Mouse (Mus musculus) embryonic facial prominence, embryonic 15.5 days (tissue): Measurements from ENCODE around the gene Tmem184b. TPM values are rescaled to one million over a fixed set of nuclear protein-coding genes. Genes with fewer than 3 reads are reported as not detected.
A peak's percentile ranks its signal among the peaks of the same experiment; 100 is the strongest.

Experiments used
- ATAC-seq: fragments of 200-750 bp; cut with Nextera tagmentation; 2 replicates; pipeline ENCODE4 v1.8.0; 2017; ENCODE audit warnings: low read depth, moderate TSS enrichment; ENCODE audit not compliant: insufficient number of reproducible peaks, low FRiP score, low TSS enrichment
- H3K27ac ChIP-seq: fragments of 300-500 bp; sonication (generic); replicated peaks from 2 replicates; pipeline ENCODE4 v1.5.1; 2015; ENCODE audit warnings: mild to moderate bottlenecking, inconsistent platforms
- H3K27me3 ChIP-seq: fragments of 300-500 bp; sonication (generic); 2 replicates; pipeline ENCODE4 v1.6.1; 2015; ENCODE audit warnings: inconsistent platforms
- H3K36me3 ChIP-seq: fragments of 300-500 bp; sonication (generic); 2 replicates; pipeline ENCODE4 v1.6.1; 2015; ENCODE audit warnings: mild to moderate bottlenecking, inconsistent platforms
- H3K4me1 ChIP-seq: fragments of 300-500 bp; sonication (generic); 2 replicates; pipeline ENCODE4 v1.6.1; 2015; ENCODE audit warnings: inconsistent platforms
- H3K4me2 ChIP-seq: fragments of 300-500 bp; sonication (generic); replicated peaks from 2 replicates; pipeline ENCODE4 v1.6.1; 2015; ENCODE audit warnings: mild to moderate bottlenecking, inconsistent platforms
- H3K4me3 ChIP-seq: fragments of 300-500 bp; sonication (generic); replicated peaks from 2 replicates; pipeline ENCODE4 v1.5.1; 2015; ENCODE audit warnings: mild to moderate bottlenecking, inconsistent platforms
- H3K9ac ChIP-seq: fragments of 300-500 bp; sonication (generic); 2 replicates; pipeline ENCODE4 v1.6.1; 2015; ENCODE audit warnings: inconsistent platforms
- H3K9me3 ChIP-seq: fragments of 300-500 bp; sonication (generic); replicated peaks from 2 replicates; pipeline ENCODE4 v1.6.1; 2016; ENCODE audit warnings: inconsistent platforms
- WGBS: fragments of 180-500 bp; shearing (Covaris S2); methylation state at CpG from one replicate; pipeline ENCODE4 v1.1.7; 2015; 5-methylcytosine and 5-hydroxymethylcytosine counted together
- polyA plus RNA-seq: library from polyadenylated mRNA; unstranded; fragments of >200 nt; fragmentation: Nextera tagmentation; extraction: Ambion mirVana; gene quantifications from 2 replicates; pipeline ENCODE4 v1.2.1, GENCODE M21; 2015

Gene Tmem184b
- polyA plus RNA-seq, 1 experiment from 2014 or later: 92.8 TPM

DNA sequence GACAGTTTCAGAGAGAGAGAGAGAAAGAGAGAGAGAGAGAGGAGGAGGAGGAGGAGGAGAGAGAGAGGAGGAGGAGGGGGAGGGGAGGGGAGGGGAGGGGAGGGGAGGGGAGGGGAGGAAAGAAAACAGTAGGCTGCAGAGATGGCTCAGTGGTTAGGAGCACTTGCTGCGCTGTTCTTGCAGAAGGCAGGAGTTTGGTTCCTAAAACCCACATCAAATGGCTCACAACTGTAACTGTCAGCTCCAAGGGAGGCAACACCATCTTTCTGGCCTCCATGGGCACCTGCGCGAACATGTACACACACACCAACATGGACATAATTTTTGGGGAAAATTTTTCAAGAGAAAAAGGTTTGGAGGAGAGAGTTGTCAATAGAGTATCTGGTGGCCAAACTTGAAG, 9.8 kb upstream of the Tmem184b start:
- H3K27me3 ChIP-seq: no peaks in the 10 kb centered on the region
- no peak overlapping the region for H3K9ac ChIP-seq
- H3K4me2 ChIP-seq: no peak overlapping the region
- 90% methylated on average over 3 of the region's 3 CpGs for WGBS
- peaks cover 18% of the 10 kb centered on the region for H3K36me3 ChIP-seq
- peaks cover 7% of the 10 kb centered on the region; the same call in 1 of the 2 replicates for H3K4me1 ChIP-seq
- no peak for ATAC-seq
- no peaks in the 10 kb centered on the region for H3K9me3 ChIP-seq
- H3K4me3 ChIP-seq: no peak overlapping the region
- no peak overlapping the region for H3K27ac ChIP-seq

DNA sequence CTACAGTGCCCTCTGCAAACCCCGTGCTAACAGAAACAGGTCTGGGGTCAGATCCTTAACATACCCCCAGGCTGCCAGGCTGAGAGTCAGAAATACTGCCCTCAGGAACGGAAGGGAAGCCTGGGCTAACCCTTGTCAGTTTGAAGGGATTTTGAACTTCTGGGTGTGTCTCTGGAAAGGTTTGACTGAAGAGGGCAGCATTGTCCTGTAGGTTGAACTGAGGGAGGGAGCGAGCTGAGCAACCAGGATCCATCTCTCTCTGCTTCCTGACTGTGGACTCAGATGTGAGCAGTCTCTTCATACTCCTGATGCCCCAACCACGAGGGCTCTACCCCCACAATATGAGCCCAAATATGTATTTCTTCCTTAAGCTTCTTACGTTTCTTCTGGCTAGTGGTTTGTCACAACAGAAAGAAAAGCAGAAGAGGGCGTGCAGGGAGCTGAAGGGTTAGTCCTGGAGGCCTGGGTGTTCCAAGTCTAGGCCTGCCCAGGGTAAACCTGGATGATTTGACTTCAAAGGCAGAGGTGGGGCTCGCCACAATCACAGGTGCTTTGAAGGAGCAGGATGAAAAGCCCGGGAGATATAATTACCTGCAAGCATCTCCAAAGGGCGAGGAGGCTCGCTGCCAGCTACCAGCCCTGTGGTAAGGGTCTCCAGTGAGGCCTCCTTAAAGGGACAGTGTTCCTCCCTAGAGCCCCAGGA, 8.1 kb upstream of the Tmem184b start:
- no peak overlapping the region for H3K4me2 ChIP-seq
- H3K36me3 ChIP-seq: peaks cover 5% of the 10 kb centered on the region; the same call in 1 of the 2 replicates
- no peaks in the 10 kb centered on the region for H3K9me3 ChIP-seq
- 44% methylated on average over 10 of the region's 10 CpGs for WGBS
- H3K4me1 ChIP-seq: peaks cover 8% of the 10 kb centered on the region
- H3K9ac ChIP-seq: no peak overlapping the region
- ATAC-seq: no peak
- H3K27me3 ChIP-seq: no peaks in the 10 kb centered on the region
- no peak overlapping the region for H3K4me3 ChIP-seq
- H3K27ac ChIP-seq: 0 out of 2 replicates have a peak overlapping the region, but pooled peaks have one; percentile 39

DNA sequence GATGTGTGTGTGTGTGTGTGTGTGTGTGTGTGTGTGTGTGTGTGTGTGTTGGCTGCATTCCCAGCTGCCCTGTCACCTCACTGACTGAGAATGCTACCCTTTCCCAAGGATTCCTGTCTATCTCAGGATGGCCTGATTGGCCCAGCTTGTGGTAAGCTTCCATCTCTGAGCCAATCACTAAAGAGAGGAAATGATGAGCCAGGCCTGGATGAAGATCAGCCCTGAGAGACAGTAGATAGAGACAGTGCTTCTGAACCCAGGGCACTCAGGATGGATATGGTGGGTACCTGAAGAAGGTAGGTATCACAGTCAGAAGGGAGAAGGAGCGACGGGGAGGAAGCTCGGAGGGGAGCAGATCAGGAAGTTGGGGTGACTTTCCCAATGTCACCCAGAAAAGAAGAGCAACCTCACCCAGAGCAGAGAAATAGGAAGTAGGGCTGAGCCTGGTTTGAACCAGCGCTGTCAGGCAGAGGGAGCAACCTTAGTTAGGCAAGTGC, 5.8 kb upstream of the Tmem184b start:
- no peak overlapping the region for H3K4me3 ChIP-seq
- WGBS: 89% methylated on average over 4 of the region's 4 CpGs
- H3K36me3 ChIP-seq: no peaks in the 10 kb centered on the region
- peaks cover 19% of the 10 kb centered on the region for H3K4me1 ChIP-seq
- no peak overlapping the region for H3K9ac ChIP-seq
- no peaks in the 10 kb centered on the region for H3K9me3 ChIP-seq
- H3K27me3 ChIP-seq: no peaks in the 10 kb centered on the region
- no peak overlapping the region for H3K27ac ChIP-seq
- ATAC-seq: no peak
- H3K4me2 ChIP-seq: no peak overlapping the region

DNA sequence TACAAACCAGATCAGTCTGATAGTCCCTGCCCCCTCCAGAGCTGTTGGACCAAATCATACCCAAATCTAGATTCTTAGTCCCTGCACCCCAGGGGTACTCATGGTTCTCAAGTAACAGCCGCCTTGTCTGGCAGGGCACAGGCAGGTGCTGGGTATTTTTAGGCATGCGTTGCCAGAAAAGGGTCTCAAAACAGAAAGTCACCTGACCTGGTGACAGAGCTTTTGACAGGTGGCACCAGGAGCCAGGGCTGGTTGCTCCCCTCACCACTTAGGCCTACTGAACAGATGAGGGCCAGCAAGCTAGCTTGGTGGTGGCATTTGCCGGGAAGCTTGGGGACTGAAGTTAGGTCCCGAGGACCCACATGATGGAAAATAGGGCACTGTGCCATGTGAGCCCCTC, 3.2 kb upstream of the Tmem184b start:
- no peaks in the 10 kb centered on the region for H3K36me3 ChIP-seq
- no peaks in the 10 kb centered on the region for H3K9me3 ChIP-seq
- H3K27ac ChIP-seq: no peak overlapping the region
- H3K4me2 ChIP-seq: no peak overlapping the region
- H3K9ac ChIP-seq: no peak overlapping the region
- no peaks in the 10 kb centered on the region for H3K27me3 ChIP-seq
- H3K4me1 ChIP-seq: peaks cover 25% of the 10 kb centered on the region
- no peak for ATAC-seq
- H3K4me3 ChIP-seq: no peak overlapping the region
- WGBS: 69% methylated on average over 4 of the region's 4 CpGs

DNA sequence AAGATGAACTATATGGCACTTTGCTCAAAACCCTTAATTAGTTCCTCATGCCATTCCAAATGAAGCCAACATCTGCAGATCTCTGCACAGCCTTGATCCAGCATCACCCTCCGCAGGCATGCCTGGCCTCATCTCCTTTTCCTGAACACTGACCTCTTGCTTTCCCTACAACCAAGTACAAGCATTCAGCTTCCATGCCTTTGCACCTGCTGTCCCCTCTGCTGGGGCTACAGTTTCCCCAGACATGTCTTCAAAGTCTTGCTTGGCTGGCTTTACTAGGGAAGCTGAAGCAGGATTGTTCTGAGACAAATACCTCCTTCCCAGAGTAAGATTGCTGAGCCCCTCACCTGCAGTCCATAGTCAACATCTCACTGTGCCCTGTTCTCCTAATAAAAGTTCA, 908 bp upstream of the Tmem184b start:
- peak overlapping the region; percentile 81; the same call in 1 of the 2 replicates for H3K27ac ChIP-seq
- no peak for ATAC-seq
- peak overlapping the region; percentile 76 for H3K4me2 ChIP-seq
- WGBS: 14% methylated on average over 1 of the region's 1 CpGs
- peaks cover 48% of the 10 kb centered on the region for H3K4me1 ChIP-seq
- peak overlapping the region; percentile 62 for H3K4me3 ChIP-seq
- no peaks in the 10 kb centered on the region for H3K27me3 ChIP-seq
- no peak overlapping the region for H3K9ac ChIP-seq
- H3K9me3 ChIP-seq: no peaks in the 10 kb centered on the region
- no peaks in the 10 kb centered on the region for H3K36me3 ChIP-seq

DNA sequence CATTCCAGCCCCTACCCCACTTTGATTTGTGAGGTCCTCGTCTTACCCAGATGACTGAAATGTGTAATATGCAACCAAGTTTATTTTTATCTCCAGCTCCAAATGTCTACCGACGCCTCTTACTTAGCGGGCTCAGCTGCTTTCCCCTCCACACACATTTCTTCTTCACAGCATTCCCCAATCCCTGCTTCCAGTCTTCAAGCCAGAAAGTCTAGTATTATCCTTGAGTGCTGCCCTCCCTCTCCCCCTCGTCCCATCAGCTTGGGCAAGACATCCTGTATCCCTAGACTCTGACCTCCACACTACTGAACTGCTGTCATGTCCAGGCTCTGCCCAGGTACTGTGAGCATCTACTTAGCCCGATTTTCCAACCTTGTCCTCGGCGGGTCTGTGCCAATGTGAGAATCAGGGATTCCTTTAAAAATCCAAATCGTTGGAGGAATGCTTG, 418 bp upstream of the Tmem184b start:
- no peaks in the 10 kb centered on the region for H3K9me3 ChIP-seq
- H3K36me3 ChIP-seq: 0 out of 2 replicates have a peak, but pooled peaks cover 5% of the 10 kb centered on the region
- peak overlapping the region; percentile 81 for H3K27ac ChIP-seq
- peaks cover 52% of the 10 kb centered on the region for H3K4me1 ChIP-seq
- ATAC-seq: no peak
- peak overlapping the region; percentile 61; the same call in 1 of the 2 replicates for H3K9ac ChIP-seq
- peak overlapping the region; percentile 76 for H3K4me2 ChIP-seq
- no peaks in the 10 kb centered on the region for H3K27me3 ChIP-seq
- WGBS: 11% methylated on average over 9 of the region's 9 CpGs
- peak overlapping the region; percentile 62 for H3K4me3 ChIP-seq

DNA sequence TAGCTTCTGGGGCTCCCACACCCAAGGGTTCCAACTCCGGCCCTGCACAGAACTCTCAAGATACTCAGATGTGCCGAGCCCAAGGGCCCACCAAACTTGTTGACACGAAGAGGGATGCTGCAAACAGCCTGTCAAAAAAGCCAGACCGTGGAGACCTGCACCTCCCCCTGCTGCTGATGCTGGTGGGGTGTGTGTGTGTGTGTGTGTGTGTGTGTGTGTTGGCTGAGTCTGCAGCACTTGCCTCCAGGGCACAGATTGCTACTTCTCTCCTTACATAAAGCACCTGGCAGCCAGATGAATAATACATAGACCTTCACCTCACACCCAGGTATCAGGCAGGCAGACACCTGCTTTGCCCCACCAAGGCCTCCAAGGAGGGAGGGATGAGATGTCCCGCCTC, 1.2 kb downstream of the Tmem184b start:
- Histone ChIP-seq H3K4me1 (peaks cover 59% of the 10 kb centered on the region), H3K36me3 (peaks cover 12% of the 10 kb centered on the region; the same call in 1 of the 2 replicates), H3K4me3 (peak overlapping the region; percentile 62), H3K9ac (peak overlapping the region; percentile 61), H3K9me3 (no peaks in the 10 kb centered on the region), H3K27me3 (no peaks in the 10 kb centered on the region), H3K27ac (peak overlapping the region; percentile 81), H3K4me2 (peak overlapping the region; percentile 76)
- 11% methylated on average over 5 of the region's 5 CpGs for WGBS
- no peak for ATAC-seq

DNA sequence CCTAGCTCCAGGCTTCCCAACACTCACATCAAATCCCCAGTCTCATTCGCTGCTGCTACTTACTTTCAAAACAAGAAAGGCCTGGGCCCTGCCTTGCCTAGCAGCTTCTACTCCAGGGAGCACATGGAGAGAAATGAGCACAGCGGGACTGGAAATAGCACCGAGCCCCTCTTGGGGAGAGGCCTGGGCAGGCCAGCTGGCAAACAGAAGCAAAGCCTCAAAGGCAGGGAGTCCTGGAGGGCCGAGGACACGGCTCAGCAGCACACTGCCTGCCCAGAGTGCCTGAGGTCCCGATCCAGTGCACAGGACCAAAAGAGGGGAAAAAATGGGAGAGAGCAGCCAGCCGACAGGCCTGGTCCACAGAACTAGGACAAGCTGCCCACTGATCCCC, 2.4 kb downstream of the Tmem184b start:
- H3K4me2 ChIP-seq: peak overlapping the region; percentile 76
- H3K9ac ChIP-seq: no peak overlapping the region
- no peak for ATAC-seq
- H3K27ac ChIP-seq: 0 out of 2 replicates have a peak overlapping the region, but pooled peaks have one; percentile 55
- H3K27me3 ChIP-seq: no peaks in the 10 kb centered on the region
- WGBS: 28% methylated on average over 7 of the region's 7 CpGs
- peak overlapping the region; percentile 13; the same call in 1 of the 2 replicates for H3K4me3 ChIP-seq
- H3K4me1 ChIP-seq: peaks cover 55% of the 10 kb centered on the region
- peaks cover 12% of the 10 kb centered on the region; the same call in 1 of the 2 replicates for H3K36me3 ChIP-seq
- H3K9me3 ChIP-seq: no peaks in the 10 kb centered on the region

DNA sequence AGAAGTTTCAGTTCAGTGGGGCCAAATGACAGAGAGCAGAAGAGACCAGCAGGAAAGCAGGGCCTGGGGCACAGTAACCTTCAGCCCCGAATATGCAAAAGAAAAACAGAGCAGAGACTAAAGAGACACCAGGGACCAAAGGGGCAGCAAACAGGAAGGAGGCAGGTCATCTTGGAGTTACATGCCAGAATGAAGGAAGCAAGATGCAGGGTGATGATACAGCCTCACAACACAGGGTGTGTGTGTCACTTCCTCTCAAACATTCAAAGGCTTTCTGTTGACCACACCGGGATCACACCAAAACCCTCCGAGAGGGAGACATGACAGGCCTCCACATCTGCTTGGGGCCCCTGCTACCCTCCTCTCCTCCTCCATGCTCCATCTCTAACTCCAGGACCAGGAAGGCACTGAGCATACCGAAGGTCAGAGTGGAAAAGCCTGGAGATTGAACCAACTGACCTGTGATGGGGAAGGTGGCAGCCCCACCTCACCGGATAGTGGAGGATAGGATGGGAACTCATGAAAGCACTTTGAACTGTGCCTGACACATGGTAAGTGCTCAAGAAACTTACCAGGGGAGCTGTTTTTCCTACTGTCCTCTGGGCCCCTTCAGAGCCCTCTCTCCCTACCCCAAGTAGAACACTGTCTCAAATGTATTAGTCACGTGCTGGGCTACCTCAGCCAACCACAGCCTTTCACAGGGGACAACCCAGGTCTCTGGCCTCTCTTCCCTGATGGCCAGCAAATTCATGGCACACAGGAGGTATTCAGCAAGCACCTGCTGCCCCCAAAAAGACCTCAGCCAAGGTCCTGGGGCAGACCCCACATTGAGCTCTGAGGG, 3.0 kb downstream of the Tmem184b start:
- H3K9me3 ChIP-seq: no peaks in the 10 kb centered on the region
- H3K9ac ChIP-seq: no peak overlapping the region
- H3K27ac ChIP-seq: 0 out of 2 replicates have a peak overlapping the region, but pooled peaks have one; percentile 55
- H3K36me3 ChIP-seq: peaks cover 12% of the 10 kb centered on the region; the same call in 1 of the 2 replicates
- H3K4me2 ChIP-seq: peak overlapping the region; percentile 76
- WGBS: 40% methylated on average over 6 of the region's 6 CpGs
- no peak for ATAC-seq
- H3K27me3 ChIP-seq: no peaks in the 10 kb centered on the region
- peak overlapping the region; percentile 13; the same call in 1 of the 2 replicates for H3K4me3 ChIP-seq
- H3K4me1 ChIP-seq: peaks cover 61% of the 10 kb centered on the region

DNA sequence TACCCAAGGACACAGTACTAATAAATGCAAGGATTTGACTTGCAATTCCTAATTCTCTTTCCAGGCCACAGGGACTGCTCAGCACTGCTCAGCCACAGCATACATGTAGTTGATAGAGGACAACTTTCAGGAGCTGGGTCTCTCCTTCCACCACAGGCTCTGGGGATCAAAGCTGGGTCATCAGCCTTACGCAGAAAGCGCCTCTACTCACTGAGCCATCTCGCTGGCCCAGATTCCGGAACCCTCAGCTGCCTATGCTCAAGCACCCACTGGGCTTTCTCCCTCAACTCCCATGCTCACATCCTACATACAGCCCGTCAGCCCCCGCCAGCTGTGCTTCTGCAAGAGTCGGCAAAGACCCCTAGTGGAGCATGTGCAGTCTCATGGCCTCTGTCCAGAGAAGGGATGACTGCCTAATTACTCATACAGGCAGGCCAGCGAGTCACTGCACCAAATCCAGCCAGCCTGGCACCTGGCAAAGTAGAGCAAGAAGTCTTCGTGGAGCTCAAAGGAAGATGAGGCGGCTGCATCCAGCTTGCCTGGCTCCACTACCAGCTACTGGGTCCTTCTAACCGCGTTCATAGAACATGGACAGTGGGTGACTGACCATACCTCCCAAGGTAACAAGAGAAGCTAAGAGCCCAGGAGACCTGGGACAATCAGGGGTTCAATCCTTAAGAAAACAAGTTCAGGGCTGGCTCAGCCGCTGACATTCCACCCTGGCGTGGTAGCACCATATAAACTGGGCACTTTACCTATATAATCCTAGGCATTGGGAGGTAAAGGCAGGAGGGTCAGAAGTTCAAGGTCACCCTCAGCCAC, 3.9 kb downstream of the Tmem184b start:
- Histone ChIP-seq H3K36me3 (peaks cover 12% of the 10 kb centered on the region; the same call in 1 of the 2 replicates), H3K4me1 (peaks cover 66% of the 10 kb centered on the region), H3K27ac (0 out of 2 replicates have a peak overlapping the region, but pooled peaks have one; percentile 5), H3K9ac (no peak overlapping the region), H3K9me3 (no peaks in the 10 kb centered on the region), H3K27me3 (no peaks in the 10 kb centered on the region), H3K4me3 (no peak overlapping the region), H3K4me2 (no peak overlapping the region)
- no peak for ATAC-seq
- WGBS: 70% methylated on average over 14 of the region's 14 CpGs
